Mouse (Mus musculus) G1E (cell line): ENCODE results near the gene D10Jhu81e. TPM values are rescaled to one million over a fixed set of nuclear protein-coding genes. Genes with fewer than 3 reads are reported as not detected.

Experiments
- ATAC-seq: 2 replicates; pipeline ENCODE4 v1.8.0; 2016; ENCODE audit warnings: mild to moderate bottlenecking; ENCODE audit not compliant: insufficient number of reproducible peaks, poor library complexity, low FRiP score, severe bottlenecking; ENCODE audit errors: extremely low read depth
- DNase-seq: peaks from one replicate; pipeline ENCODE4 v3.0.0; 2012; ENCODE audit warnings: low spot score
- H3K27me3 ChIP-seq: 2 replicates; pipeline ENCODE4 v1.6.1; 2012; ENCODE audit warnings: mild to moderate bottlenecking, low read length, inconsistent platforms; ENCODE audit not compliant: insufficient read depth
- H3K36me3 ChIP-seq: replicated peaks from 2 replicates; pipeline ENCODE3; 2012; ENCODE audit warnings: mild to moderate bottlenecking, inconsistent platforms
- H3K4me1 ChIP-seq: 2 replicates; pipeline ENCODE4 v1.6.1; 2012; ENCODE audit warnings: low read depth, low read length, inconsistent platforms, mixed read lengths; ENCODE audit not compliant: insufficient read depth
- H3K4me3 ChIP-seq: 2 replicates; pipeline ENCODE4 v1.5.1; 2012; ENCODE audit warnings: low read depth, mild to moderate bottlenecking, inconsistent platforms, low read length, moderate library complexity, mixed read lengths
- H3K9me3 ChIP-seq: replicated peaks from 2 replicates; pipeline ENCODE4 v1.6.1; 2012; ENCODE audit warnings: inconsistent platforms
- CTCF ChIP-seq: IDR thresholded peaks from 2 replicates; pipeline ENCODE4 v1.5.1; 2012; ENCODE audit warnings: low read depth, low read length, inconsistent platforms, mixed read lengths
- GATA1 ChIP-seq: IDR thresholded peaks from 2 replicates; pipeline ENCODE4 v1.6.1; 2012; ENCODE audit warnings: borderline replicate concordance, low read length, inconsistent platforms, mixed read lengths
- GATA2 ChIP-seq: IDR thresholded peaks from 2 replicates; pipeline ENCODE4 v1.6.1; 2012; ENCODE audit warnings: low read depth, low read length, inconsistent platforms, borderline replicate concordance
- POLR2AphosphoS5 ChIP-seq: IDR thresholded peaks from 2 replicates; pipeline ENCODE4 v1.6.1; 2012; ENCODE audit warnings: low read depth, low read length, inconsistent platforms; ENCODE audit not compliant: insufficient replicate concordance
- TAL1 ChIP-seq: conservative IDR thresholded peaks from 2 replicates; pipeline ENCODE4 v1.6.1; 2012; ENCODE audit warnings: low read depth, low read length, inconsistent platforms, mixed read lengths
- polyA plus RNA-seq: library from polyadenylated mRNA; stranded (reverse); fragments of >175 nt; gene quantifications from 2 replicates; pipeline ENCODE4 v1.2.3, GENCODE M21; 2012
- total RNA-seq, 2 experiments: library from RNA; stranded (forward) in 1 of 2; stranded (reverse) in 1 of 2; fragments of 200-1000 nt in 1 of 2; fragments of >200 nt in 1 of 2; fragmentation: Nextera tagmentation in 1 of 2; gene quantifications; 2 replicates each; pipeline ENCODE4 v1.2.3; 2014 to 2017

Gene D10Jhu81e
- total and polyA plus RNA-seq, 3 experiments = 36.3 to 106 (median 88.4) TPM

- H3K9me3 ChIP-seq = no peaks in the 10 kb centered on the region
- DNase-seq (no peak), ATAC-seq (no peak)
- H3K36me3 ChIP-seq = no peaks in the 10 kb centered on the region
- H3K27me3 ChIP-seq = peaks cover 36% of the 10 kb centered on the region
- no peak for TF ChIP-seq POLR2AphosphoS5
- TF ChIP-seq CTCF = no peak
- TF ChIP-seq GATA2 = no peak
- no peak for TF ChIP-seq TAL1
- H3K4me1 ChIP-seq = no peaks in the 10 kb centered on the region
- no peak overlapping the region for H3K4me3 ChIP-seq
Observed at GRCm38 (mm10) chr10:78147908-78148441, 21.6 kb downstream of the D10Jhu81e start.

- peaks cover 16% of the 10 kb centered on the region for H3K27me3 ChIP-seq
- H3K4me1 ChIP-seq = no peaks in the 10 kb centered on the region
- DNase-seq (no peak), ATAC-seq (no peak)
- H3K9me3 ChIP-seq = no peaks in the 10 kb centered on the region
- H3K4me3 ChIP-seq = no peak overlapping the region
- TF ChIP-seq GATA1 = no peak
- TF ChIP-seq POLR2AphosphoS5 = no peak
- no peak for TF ChIP-seq CTCF
- no peaks in the 10 kb centered on the region for H3K36me3 ChIP-seq
Observed at GRCm38 (mm10) chr10:78143727-78144505, 25.7 kb downstream of the D10Jhu81e start.

GRCm38 (mm10) chr10:78140843-78141242, 28.7 kb downstream of the D10Jhu81e start:
- no peaks in the 10 kb centered on the region for H3K36me3 ChIP-seq
- ATAC-seq = no peak
- no peak for TF ChIP-seq GATA1
- TF ChIP-seq CTCF = no peak
- TF ChIP-seq GATA2 = no peak
- TF ChIP-seq TAL1 = no peak
- no peak for TF ChIP-seq POLR2AphosphoS5
- H3K4me3 ChIP-seq = no peak overlapping the region
- H3K9me3 ChIP-seq = no peaks in the 10 kb centered on the region
- no peak for DNase-seq
- no peaks in the 10 kb centered on the region for H3K4me1 ChIP-seq
- H3K27me3 ChIP-seq = peaks cover 13% of the 10 kb centered on the region

GRCm38 (mm10) chr10:78140251-78140600, 29.4 kb downstream of the D10Jhu81e start:
- no peaks in the 10 kb centered on the region for H3K4me1 ChIP-seq
- no peaks in the 10 kb centered on the region for H3K36me3 ChIP-seq
- TF ChIP-seq POLR2AphosphoS5 (no peak), TAL1 (no peak), GATA1 (no peak), GATA2 (no peak), CTCF (no peak)
- H3K4me3 ChIP-seq = no peak overlapping the region
- DNase-seq (no peak), ATAC-seq (no peak)
- H3K9me3 ChIP-seq = no peaks in the 10 kb centered on the region
- peaks cover 12% of the 10 kb centered on the region for H3K27me3 ChIP-seq

GRCm38 (mm10) chr10:78139572-78140250, 29.9 kb downstream of the D10Jhu81e start:
- peaks cover 12% of the 10 kb centered on the region for H3K27me3 ChIP-seq
- ATAC-seq = no peak
- H3K4me3 ChIP-seq = no peak overlapping the region
- DNase-seq = no peak
- no peaks in the 10 kb centered on the region for H3K4me1 ChIP-seq
- H3K9me3 ChIP-seq = no peaks in the 10 kb centered on the region
- no peaks in the 10 kb centered on the region for H3K36me3 ChIP-seq
- no peak for TF ChIP-seq TAL1
- no peak for TF ChIP-seq CTCF
- TF ChIP-seq POLR2AphosphoS5 = no peak
- no peak for TF ChIP-seq GATA1
- TF ChIP-seq GATA2 = no peak

GRCm38 (mm10) chr10:78138812-78139523, 30.6 kb downstream of the D10Jhu81e start:
- Histone ChIP-seq H3K27me3 (peaks cover 7% of the 10 kb centered on the region), H3K36me3 (no peaks in the 10 kb centered on the region), H3K9me3 (no peaks in the 10 kb centered on the region), H3K4me3 (no peak overlapping the region), H3K4me1 (no peaks in the 10 kb centered on the region)
- TF ChIP-seq CTCF = no peak
- TF ChIP-seq GATA2 = no peak
- no peak for TF ChIP-seq TAL1
- no peak for TF ChIP-seq GATA1
- TF ChIP-seq POLR2AphosphoS5 = no peak
- DNase-seq = no peak
- no peak for ATAC-seq
